Mouse (Mus musculus) urinary bladder, adult 2 months (tissue): ENCODE results near the gene Dusp23. TPM values are rescaled to one million over a fixed set of nuclear protein-coding genes. Genes with fewer than 3 reads are reported as not detected.

Experiments used
- polyA plus RNA-seq: library from polyadenylated mRNA; depleted of rRNA; stranded (reverse); fragments of >200 nt; gene quantifications from 2 replicates; pipeline ENCODE4 v1.2.3, GENCODE M21; 2012; rRNA removed

Gene Dusp23
- polyA plus RNA-seq, 1 experiment = 20.3 TPM

Other genes starting within 250 kb of the Dusp23 start
- gene Slamf9, start 157.6 kb downstream of the Dusp23 start, polyA plus RNA-seq = 5.1 and 6.9 TPM in 2 replicates
- 12.5 and 14.1 TPM in 2 replicates for gene Igsf9, start 151.2 kb downstream of the Dusp23 start, polyA plus RNA-seq
- gene Tagln2, start 132.9 kb downstream of the Dusp23 start, polyA plus RNA-seq = 139 and 175 TPM in 2 replicates
- gene Cfap45, start 112.2 kb downstream of the Dusp23 start, polyA plus RNA-seq = 0.66 and 1.2 TPM in 2 replicates
- 0.40 and 0.50 TPM in 2 replicates for gene Vsig8, start 77.0 kb downstream of the Dusp23 start, polyA plus RNA-seq
- gene Slamf8, start 42.4 kb downstream of the Dusp23 start, polyA plus RNA-seq = 3.7 and 6.3 TPM in 2 replicates
- not detected in 2 replicates for gene Fcrl6, start 30.4 kb downstream of the Dusp23 start, polyA plus RNA-seq
- gene Crp, start 65.1 kb upstream of the Dusp23 start, polyA plus RNA-seq = not detected in 2 replicates